Mouse (Mus musculus) hindlimb bud, embryonic 11.5 days (tissue): ENCODE measurements at regions not wholly inside any gene's neighbourhood (a gene's known extent, or its start where the extent isn't known, plus 50 kb on each side); places are given as distances from the start of the nearest gene placed in this dataset.
"Not testable (repeated sequence)": the region's sequence is repeated elsewhere in the genome, so short reads cannot be mapped to it uniquely, and the experiment has no call there.

Experiments used
- DNase-seq: peaks from one replicate; pipeline ENCODE4 v3.0.0-alpha.2; 2012; ENCODE audit warnings: low read depth, low spot score; ENCODE audit errors: extremely low spot score

DNA sequence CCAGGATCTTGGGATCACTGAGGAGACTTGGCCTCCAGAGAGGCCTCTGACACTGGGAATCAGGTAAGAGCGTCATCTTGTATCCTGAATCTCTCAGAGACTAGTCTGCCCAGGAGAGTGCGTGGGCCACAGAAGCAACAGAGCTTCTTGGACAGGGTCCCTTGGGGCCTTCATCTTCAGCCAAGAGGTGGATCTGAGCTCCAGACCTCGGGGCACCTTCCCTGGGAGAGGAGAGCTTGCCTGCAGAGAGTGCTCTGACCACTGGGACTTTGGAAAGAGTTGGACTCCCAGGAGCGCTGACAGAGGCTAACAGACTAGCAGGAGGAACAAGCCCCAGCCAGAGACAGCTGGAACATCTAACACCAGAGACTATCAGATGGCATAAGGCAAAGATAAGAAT, 73.9 kb upstream of the Gm15319 start:
- DNase-seq: not testable (repeated sequence)

DNA sequence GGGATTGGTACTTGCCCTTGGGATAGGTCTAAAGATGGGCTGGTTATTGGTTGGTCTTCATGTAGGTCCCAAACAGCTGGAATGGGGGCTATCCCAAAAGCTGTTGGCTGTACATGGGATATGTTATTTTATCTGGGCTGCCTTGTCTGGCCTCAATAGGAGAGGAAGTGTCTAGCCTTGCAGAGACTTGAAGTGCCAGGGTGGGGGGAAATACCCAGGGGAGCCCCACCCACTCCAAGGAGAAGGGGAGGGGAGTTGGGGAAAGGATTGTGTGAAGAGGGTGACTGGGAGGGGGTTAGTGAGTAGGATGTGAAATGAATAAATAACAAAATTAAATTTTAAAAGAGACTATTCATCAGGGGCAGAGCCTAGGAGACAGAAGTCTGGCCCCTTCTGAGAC, 70.2 kb upstream of the Gm15319 start:
- not testable (repeated sequence) for DNase-seq

DNA sequence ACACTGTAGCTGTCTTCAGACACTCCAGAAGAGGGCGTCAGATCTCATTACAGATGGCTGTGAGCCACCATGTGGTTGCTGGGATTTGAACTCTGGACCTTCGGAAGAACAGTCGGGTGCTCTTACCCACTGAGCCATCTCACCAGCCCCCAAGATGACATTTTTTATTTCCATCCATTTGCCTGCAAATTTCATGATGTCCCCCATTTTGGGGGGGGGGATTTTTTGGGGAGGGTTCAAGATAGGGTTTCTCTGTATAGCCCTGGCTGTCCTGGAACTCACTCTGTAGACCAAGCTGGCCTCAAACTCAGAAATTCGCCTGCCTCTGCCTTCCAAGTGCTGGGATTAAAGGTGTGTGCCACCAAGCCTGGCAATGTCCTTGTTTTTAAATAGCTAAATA, 66.5 kb upstream of the Gm15319 start:
- not testable (repeated sequence) for DNase-seq

DNA sequence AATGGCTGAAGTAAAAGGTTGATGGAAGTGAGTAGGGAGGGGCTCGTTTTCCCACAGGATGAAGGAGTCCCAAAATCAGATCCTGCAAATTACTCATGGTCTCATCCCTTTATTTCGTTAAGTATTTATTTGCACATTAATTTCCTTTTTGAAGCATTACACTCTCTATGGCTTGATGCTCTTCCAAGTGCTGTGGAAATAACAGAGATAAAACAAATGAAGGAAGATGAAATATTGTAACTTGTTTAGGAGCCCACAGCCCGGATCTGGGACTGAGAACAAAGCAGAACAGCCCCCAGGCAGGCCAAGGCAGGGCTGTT, 61.9 kb upstream of the Gm15319 start:
- not testable (repeated sequence) for DNase-seq

DNA sequence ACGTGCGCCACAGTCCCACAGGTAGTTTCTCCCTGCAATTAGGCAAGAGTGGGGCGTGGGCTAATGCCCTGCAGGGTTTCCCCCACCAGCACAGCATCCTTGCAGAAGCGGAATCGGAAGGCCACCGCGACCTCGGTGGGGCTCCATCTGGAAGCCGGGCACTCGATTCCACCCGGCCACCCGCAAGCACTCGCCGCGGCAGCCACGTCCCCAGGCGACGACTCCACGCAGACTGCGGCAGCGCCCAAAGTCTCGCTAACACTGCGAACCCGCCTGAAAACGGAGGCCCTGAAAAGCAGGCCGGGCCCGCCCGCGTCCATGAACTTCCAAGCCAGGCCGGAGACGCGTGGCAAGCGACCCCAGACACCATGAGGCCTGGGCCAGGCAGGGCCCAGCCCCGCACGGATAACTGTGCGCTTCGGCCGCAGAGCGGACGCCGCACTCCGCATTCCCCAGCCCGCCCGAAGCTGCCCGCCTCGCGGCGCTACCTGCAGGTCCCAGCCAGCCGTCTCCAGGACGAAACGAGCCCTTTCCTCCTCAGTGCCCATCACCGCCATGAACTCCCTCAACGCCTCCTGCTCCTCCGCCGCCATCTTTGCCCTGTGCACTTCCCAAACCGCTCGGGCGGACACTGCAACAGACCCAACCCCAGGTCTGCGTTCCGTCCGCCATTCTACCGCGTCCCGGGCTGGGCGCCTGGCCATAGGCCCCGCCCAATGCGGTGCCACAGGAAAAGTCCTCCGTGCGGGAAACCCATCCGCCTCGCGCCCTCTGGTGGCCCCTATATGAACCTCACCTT, 61.3 kb upstream of the Gm15319 start:
- peak; percentile 99 for DNase-seq

DNA sequence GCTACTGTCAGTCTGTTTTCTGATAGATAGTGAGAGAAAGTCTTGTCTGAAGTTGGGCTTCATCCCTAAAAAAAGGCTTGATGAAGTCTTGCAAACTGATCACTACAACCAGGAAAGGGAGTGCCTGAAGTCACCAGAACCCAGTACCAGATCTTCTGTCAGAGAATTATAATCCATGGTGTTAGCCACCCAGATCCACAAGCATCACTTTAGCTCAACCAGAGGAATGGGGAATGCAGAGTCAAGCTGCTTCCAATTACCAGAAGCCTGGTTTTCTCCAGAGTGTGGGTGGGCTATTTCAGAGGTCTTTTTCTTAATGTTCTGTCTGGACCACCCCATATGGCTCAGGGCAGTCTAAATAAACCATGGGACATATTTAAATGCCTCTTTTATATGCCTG, 57.8 kb upstream of the Gm15319 start:
- not testable (repeated sequence) for DNase-seq
